Mouse (Mus musculus): ENCODE data around the gene Rfxap.

GRCm38 (mm10) chr3:54822526-54822925, 14.9 kb upstream of the Rfxap start:
- no peak for TF ChIP-seq POLR2A (IDR thresholded peaks at IDR 0.05; ENCODE audit: low read depth, low read length)
- no peak for TF ChIP-seq CTCF (IDR thresholded peaks at IDR 0.05; ENCODE audit: borderline replicate concordance, insufficient read depth, low read length)
